In genomic region chr5:30125587-30125986, GRCm38 (mm10) we compare ENCODE assay signal across 9 mouse cellular contexts. TPM values are rescaled to one million over a fixed set of nuclear protein-coding genes. Genes with fewer than 3 reads are reported as not detected.
DNase-seq lines count a peak whose midpoint lies in the region; TF ChIP-seq lines count a peak whose summit lies in the region.
"Had no signal": no experiment of that assay in that cellular context is flagged by ENCODE, and none has a peak within 500 bp of the region (broad histone marks: within the 10 kb centered on the region; RNA-seq: fewer than 3 reads in every experiment).

No protein-coding gene starts in this region.

- DNase-seq in adrenal gland, postnatal 14 days = peak; percentile 47
- no peak for DNase-seq in adrenal gland, adult 8-10 months
- DNase-seq in left cerebral cortex, adult 2 months (ENCODE audit: extremely low spot score in 1 of 2, low spot score in 2 of 2) = no peak
- DNase-seq in left cerebral cortex, adult 8-10 months (ENCODE audit: low spot score in 2 of 2) = no peak
- DNase-seq in brain, embryonic 14.5 days (ENCODE audit: low read depth) = peak; percentile 74
- DNase-seq in lung, postnatal 10 days = peak; percentile 32
- no peak for DNase-seq in ovary, postnatal 14 days (ENCODE audit: low spot score)
- DNase-seq in right cerebral cortex, postnatal 25 days = no peak

- TF ChIP-seq CTCF in left cerebral cortex, adult 2 months (IDR thresholded peaks at IDR 0.05) = peak; percentile 67
- TF ChIP-seq CTCF in brain, embryonic 14.5 days (IDR thresholded peaks at IDR 0.05; ENCODE audit: borderline replicate concordance, extremely low read depth, insufficient read depth, insufficient read length) = peak; percentile 74

- no peak for TF ChIP-seq POLR2A in brain, embryonic 14.5 days (IDR thresholded peaks at IDR 0.05; ENCODE audit: borderline replicate concordance, extremely low read depth, insufficient read depth, insufficient read length, poor library complexity, severe bottlenecking)

- H3K27ac ChIP-seq in left cerebral cortex, adult 2 months = no peak overlapping the region
- H3K27ac ChIP-seq: heart, embryonic 15.5 days had no signal

- no peak overlapping the region for H3K4me3 ChIP-seq in left cerebral cortex, adult 2 months
- H3K4me3 ChIP-seq: heart, embryonic 15.5 days had no signal

- intact Hi-C loops in left cerebral cortex, adult 2 months (cut with DNase I) = no loop called here

RNA-seq across cellular contexts. Expression of gene 3110082J24Rik, which starts 19.7 kb away (rescaled TPM):
- not detected in 2 replicates for total RNA-seq in adrenal gland, postnatal 14 days (2021)
- total RNA-seq in adrenal gland, adult 8-10 months (2022) = not detected
- total RNA-seq in left cerebral cortex, adult 2 months (2021) = 1 to 10 TPM; 1.4 to 3.0 TPM
- 1 to 10 TPM; 1.1 to 2.1 (median 1.4) TPM for total RNA-seq in left cerebral cortex, adult 8-10 months (2022)
- 2.9 and 4.3 TPM in 2 replicates for polyA plus RNA-seq in brain, embryonic 14.5 days (2012; rRNA removed)
- polyA plus RNA-seq: heart, embryonic 15.5 days had no signal

RNA-seq across cellular contexts. Expression of gene Garem2, which starts 20.6 kb away (rescaled TPM):
- 0.19 and 0.26 TPM in 2 replicates for total RNA-seq in adrenal gland, postnatal 14 days (2021)
- total RNA-seq in adrenal gland, adult 8-10 months (2022) = under 1 TPM in 1 of 4 experiments, not detected in 3; 0.10 TPM
- total RNA-seq in left cerebral cortex, adult 2 months (2021) = 10 to 100 TPM; 11.0 to 11.1 TPM
- total RNA-seq in left cerebral cortex, adult 8-10 months (2022) = 10 to 100 TPM; 12.2 to 14.9 (median 12.7) TPM
- polyA plus RNA-seq in brain, embryonic 14.5 days (2012; rRNA removed) = 33.4 and 36.6 TPM in 2 replicates

RNA-seq across cellular contexts. Expression of gene Hadha, which starts 29.4 kb away (rescaled TPM):
- 813 and 814 TPM in 2 replicates for total RNA-seq in adrenal gland, postnatal 14 days (2021)
- total RNA-seq in adrenal gland, adult 8-10 months (2022) = 100 to 1,000 TPM; 363 to 446 (median 399) TPM
- total RNA-seq in left cerebral cortex, adult 2 months (2021) = 10 to 100 TPM; 64.3 to 68.3 TPM
- 10 to 100 TPM; 65.3 to 74.6 (median 68.4) TPM for total RNA-seq in left cerebral cortex, adult 8-10 months (2022)
- 58.8 and 67.3 TPM in 2 replicates for polyA plus RNA-seq in brain, embryonic 14.5 days (2012; rRNA removed)

RNA-seq across cellular contexts. Expression of gene Hadhb, which starts 29.5 kb away (rescaled TPM):
- 1,392 and 1,422 TPM in 2 replicates for total RNA-seq in adrenal gland, postnatal 14 days (2021)
- total RNA-seq in adrenal gland, adult 8-10 months (2022) = 100 to 1,000 TPM; 412 to 817 (median 632) TPM
- total RNA-seq in left cerebral cortex, adult 2 months (2021) = 10 to 100 TPM; 83.5 to 88.4 TPM
- total RNA-seq in left cerebral cortex, adult 8-10 months (2022) = 100 to 1,000 TPM in 1 of 4 experiments, 10 to 100 TPM in 3; 88.5 to 103 (median 92.6) TPM
- 37.6 and 47.5 TPM in 2 replicates for polyA plus RNA-seq in brain, embryonic 14.5 days (2012; rRNA removed)

RNA-seq across cellular contexts. Expression of gene Tyms, which starts 52.2 kb away (rescaled TPM):
- total RNA-seq in adrenal gland, postnatal 14 days (2021) = 38.1 and 51.8 TPM in 2 replicates
- 10 to 100 TPM; 12.9 to 19.7 (median 18.0) TPM for total RNA-seq in adrenal gland, adult 8-10 months (2022)
- total RNA-seq in left cerebral cortex, adult 2 months (2021) = 1 to 10 TPM; 3.0 to 3.9 TPM
- 1 to 10 TPM; 2.1 to 4.6 (median 2.9) TPM for total RNA-seq in left cerebral cortex, adult 8-10 months (2022)
- polyA plus RNA-seq in brain, embryonic 14.5 days (2012; rRNA removed) = 43.0 and 72.7 TPM in 2 replicates

Comparison
In these comparisons a context has a peak if more than half of its experiments do, and no peak if none do; other contexts are left out.
1. DNase-seq: peak in adrenal gland, postnatal 14 days (single experiment), brain, embryonic 14.5 days (single experiment) and lung, postnatal 10 days (single experiment); none in adrenal gland, adult 8-10 months (single experiment), left cerebral cortex, adult 2 months (0 of 2), left cerebral cortex, adult 8-10 months (0 of 2), ovary, postnatal 14 days (single experiment) and right cerebral cortex, postnatal 25 days (single experiment).
2. RNA of gene Hadha, which starts 29.4 kb away (total RNA-seq): 813 to 814 TPM in adrenal gland, postnatal 14 days and 363 to 446 TPM in adrenal gland, adult 8-10 months; 65.3 to 74.6 TPM in left cerebral cortex, adult 8-10 months and 64.3 to 68.3 TPM in left cerebral cortex, adult 2 months; every median in the first group is over 4 times any median in the second.